Mouse (Mus musculus) layer of hippocampus, adult 2 months (tissue): ENCODE data around the gene Ednrb. TPM values are rescaled to one million over a fixed set of nuclear protein-coding genes. Genes with fewer than 3 reads are reported as not detected.

Experiments used
- DNase-seq, 2 experiments: peaks; one replicate each; pipeline ENCODE4 v3.0.0; 2022; ENCODE audit warnings: low spot score in 2 of 2
- H3K27ac ChIP-seq: fragments of 200-600 bp; 2 replicates; pipeline ENCODE4 v1.8.1; 2022
- H3K4me3 ChIP-seq: fragments of 200-600 bp; 2 replicates; pipeline ENCODE4 v1.8.1; 2022; ENCODE audit warnings: mild to moderate bottlenecking
- CTCF ChIP-seq: fragments of 200-600 bp; conservative IDR thresholded peaks from 2 replicates; pipeline ENCODE4 v1.8.1; 2022; ENCODE audit warnings: antibody characterized with exemption, mild to moderate bottlenecking, moderate library complexity
- total RNA-seq, 2 experiments: library from RNA; stranded (reverse); gene quantifications; 2 replicates each; pipeline ENCODE4 v1.2.3; 2021

The Ednrb gene
- total RNA-seq, 2 experiments from 2014 or later: 35.4 to 39.0 TPM

GRCm38 (mm10) chr14:103778533-103779151, 65.6 kb downstream of the Ednrb start:
- DNase-seq: peak in 1 of 2 experiments; percentile 36
- TF ChIP-seq CTCF: no peak
- Histone ChIP-seq H3K27ac (peak overlapping the region; percentile 80), H3K4me3 (peak overlapping the region; percentile 34)

- TF ChIP-seq CTCF: no peak
- peak overlapping the region; percentile 34 for H3K4me3 ChIP-seq
- H3K27ac ChIP-seq: peak overlapping the region; percentile 80
- peak; percentile 36 to 59 for DNase-seq
Observed at GRCm38 (mm10) chr14:103778009-103778431, 66.2 kb downstream of the Ednrb start.

GRCm38 (mm10) chr14:103777386-103777785, 66.8 kb downstream of the Ednrb start:
- Histone ChIP-seq H3K4me3 (no peak overlapping the region), H3K27ac (peak overlapping the region; percentile 80)
- no peak for DNase-seq
- no peak for TF ChIP-seq CTCF

GRCm38 (mm10) chr14:103769319-103770245, 74.6 kb downstream of the Ednrb start:
- TF ChIP-seq CTCF: no peak
- H3K4me3 ChIP-seq: no peak overlapping the region
- no peak overlapping the region for H3K27ac ChIP-seq
- DNase-seq: no peak

GRCm38 (mm10) chr14:103767488-103767887, 76.7 kb downstream of the Ednrb start:
- no peak for DNase-seq
- H3K4me3 ChIP-seq: no peak overlapping the region
- no peak for TF ChIP-seq CTCF
- H3K27ac ChIP-seq: no peak overlapping the region

Other genes starting within 250 kb of the Ednrb start
- 10 to 100 TPM; 49.9 to 53.7 TPM for gene Slain1, start 194.2 kb downstream of the Ednrb start, total RNA-seq